Mouse (Mus musculus): ENCODE measurements around the gene Atg3. TPM values are rescaled to one million over a fixed set of nuclear protein-coding genes. Genes with fewer than 3 reads are reported as not detected.
A peak's percentile ranks its signal among the peaks of the same experiment; 100 is the strongest.

Atg3 gene
- 42.3 and 44.6 TPM in 2 replicates for polyA plus RNA-seq (2016; fragmentation: Nextera tagmentation; extraction: Ambion mirVana)

DNA sequence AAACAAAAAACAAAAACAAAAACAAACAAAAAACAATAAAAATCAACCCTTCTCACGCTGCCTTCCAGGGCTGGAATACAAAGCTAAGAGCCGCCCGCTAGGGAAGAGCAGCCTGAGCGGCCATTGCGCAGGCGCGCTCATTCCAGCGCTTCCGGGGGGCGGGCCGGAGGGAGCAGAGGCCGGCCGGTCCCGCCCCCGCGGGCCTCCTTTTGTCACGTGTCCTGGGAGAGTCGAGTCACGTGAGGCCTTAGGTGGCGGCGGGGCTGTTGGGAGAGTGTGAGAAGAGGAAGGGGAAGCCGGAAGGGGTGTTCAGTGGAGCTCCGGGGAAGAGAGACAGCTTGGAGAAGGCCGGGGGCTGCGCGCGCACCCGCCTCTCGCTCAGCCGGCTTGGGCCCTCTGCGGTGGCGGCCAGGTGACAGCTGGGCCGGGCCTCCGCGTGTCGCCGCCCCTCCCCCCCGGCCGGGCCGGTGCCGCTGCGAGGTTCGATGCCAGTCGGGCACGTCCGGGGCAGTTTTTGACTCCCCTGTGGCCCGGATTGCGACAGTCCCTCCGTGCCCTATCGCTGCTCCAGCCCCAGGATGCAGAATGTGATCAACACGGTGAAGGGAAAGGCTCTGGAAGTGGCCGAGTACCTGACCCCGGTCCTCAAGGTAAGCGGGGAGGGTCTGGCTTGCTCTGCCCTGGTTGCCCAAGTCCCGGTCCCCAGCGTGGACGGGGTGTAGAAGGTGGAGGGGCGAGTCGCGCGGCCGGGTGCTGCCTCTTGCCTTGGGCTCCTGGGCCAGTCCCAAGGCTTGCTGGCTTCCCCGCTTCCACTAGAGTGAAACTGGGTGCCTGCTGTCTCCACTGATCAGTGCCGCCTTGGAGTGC is at the start of gene Atg3, which contains the start of gene Slc35a5:
TSS of gene Atg3 (plus strand) at position 264 of the 867 bp plus-strand sequence.
TSS of gene Slc35a5 (minus strand) at position 185 of the 867 bp plus-strand sequence.
- under 1% methylated on average over 59 of the region's 64 CpGs for WGBS
- ATAC-seq (ENCODE audit: low FRiP score) = peak; percentile 99
- H3K9ac ChIP-seq = peak within 1 kb of the TSS; percentile 88
- H3K4me2 ChIP-seq (replicated peaks) = peak within 1 kb of the TSS; percentile 70
- peak within 1 kb of the TSS; percentile 84 for H3K4me3 ChIP-seq
- H3K27ac ChIP-seq = peak within 1 kb of the TSS; percentile 95
- H3K36me3 ChIP-seq = no peaks in the 10 kb centered on the region
- peaks cover 20% of the 10 kb centered on the region for H3K4me1 ChIP-seq
- no peaks in the 10 kb centered on the region for H3K9me3 ChIP-seq (replicated peaks)
- no peaks in the 10 kb centered on the region for H3K27me3 ChIP-seq

GRCm38 (mm10) chr16:45110498-45110897 is 48.1 kb upstream of the Atg3 start:
- Histone ChIP-seq H3K9ac (no peak overlapping the region), H3K9me3 (replicated peaks) (no peaks in the 10 kb centered on the region), H3K27ac (no peak overlapping the region), H3K27me3 (no peaks in the 10 kb centered on the region), H3K4me3 (no peak overlapping the region), H3K36me3 (no peaks in the 10 kb centered on the region), H3K4me1 (no peaks in the 10 kb centered on the region), H3K4me2 (replicated peaks) (no peak overlapping the region)
- no peak for ATAC-seq (ENCODE audit: low FRiP score)
- WGBS = 47% methylated on average over 4 of the region's 4 CpGs

- Histone ChIP-seq H3K9ac (no peak overlapping the region), H3K36me3 (no peaks in the 10 kb centered on the region)
- ATAC-seq (ENCODE audit: low FRiP score) = no peak
Observed at GRCm38 (mm10) chr16:45117200-45117599, 41.4 kb upstream of the Atg3 start.

GRCm38 (mm10) chr16:45118760-45119159 is 39.8 kb upstream of the Atg3 start:
- H3K4me1 ChIP-seq = no peaks in the 10 kb centered on the region
- no peak overlapping the region for H3K27ac ChIP-seq
- no peak overlapping the region for H3K4me3 ChIP-seq
- H3K9ac ChIP-seq = no peak overlapping the region
- no peak for ATAC-seq (ENCODE audit: low FRiP score)
- H3K9me3 ChIP-seq (replicated peaks) = no peaks in the 10 kb centered on the region
- H3K36me3 ChIP-seq = no peaks in the 10 kb centered on the region
- WGBS = 77% methylated on average over 3 of the region's 3 CpGs
- H3K27me3 ChIP-seq = no peaks in the 10 kb centered on the region
- H3K4me2 ChIP-seq (replicated peaks) = no peak overlapping the region

More at GRCm38 (mm10) chr16:45117200-45117599, 41.4 kb upstream of the Atg3 start:
- Histone ChIP-seq H3K27me3 (no peaks in the 10 kb centered on the region), H3K27ac (no peak overlapping the region), H3K4me1 (no peaks in the 10 kb centered on the region), H3K4me3 (no peak overlapping the region), H3K9me3 (replicated peaks) (no peaks in the 10 kb centered on the region), H3K4me2 (replicated peaks) (no peak overlapping the region)
- WGBS = 88% methylated on average over 3 of the region's 3 CpGs

GRCm38 (mm10) chr16:45120844-45121425 is 37.6 kb upstream of the Atg3 start:
- Histone ChIP-seq H3K4me3 (no peak overlapping the region), H3K27ac (no peak overlapping the region), H3K9ac (no peak overlapping the region), H3K4me2 (replicated peaks) (no peak overlapping the region), H3K4me1 (no peaks in the 10 kb centered on the region), H3K27me3 (no peaks in the 10 kb centered on the region), H3K9me3 (replicated peaks) (no peaks in the 10 kb centered on the region), H3K36me3 (no peaks in the 10 kb centered on the region)
- 74% methylated on average over 5 of the region's 5 CpGs for WGBS
- ATAC-seq (ENCODE audit: low FRiP score) = no peak

- Histone ChIP-seq H3K27me3 (no peaks in the 10 kb centered on the region), H3K4me1 (no peaks in the 10 kb centered on the region), H3K4me2 (replicated peaks) (no peak overlapping the region), H3K36me3 (no peaks in the 10 kb centered on the region), H3K9me3 (replicated peaks) (no peaks in the 10 kb centered on the region), H3K27ac (no peak overlapping the region), H3K9ac (no peak overlapping the region), H3K4me3 (no peak overlapping the region)
- 68% methylated on average over 5 of the region's 5 CpGs for WGBS
- no peak for ATAC-seq (ENCODE audit: low FRiP score)
Observed at GRCm38 (mm10) chr16:45122571-45122970, 36.0 kb upstream of the Atg3 start.

- no peaks in the 10 kb centered on the region for H3K36me3 ChIP-seq
- H3K9ac ChIP-seq = no peak overlapping the region
- no peaks in the 10 kb centered on the region for H3K4me1 ChIP-seq
- 74% methylated on average over 9 of the region's 9 CpGs for WGBS
- no peak overlapping the region for H3K27ac ChIP-seq
- no peak overlapping the region for H3K4me3 ChIP-seq
- ATAC-seq (ENCODE audit: low FRiP score) = no peak
- H3K4me2 ChIP-seq (replicated peaks) = no peak overlapping the region
- H3K9me3 ChIP-seq (replicated peaks) = no peaks in the 10 kb centered on the region
- no peaks in the 10 kb centered on the region for H3K27me3 ChIP-seq
Observed at GRCm38 (mm10) chr16:45124230-45125203, 34.1 kb upstream of the Atg3 start.

- no peaks in the 10 kb centered on the region for H3K36me3 ChIP-seq
- WGBS = 84% methylated on average over 2 of the region's 2 CpGs
- no peak overlapping the region for H3K4me2 ChIP-seq (replicated peaks)
- ATAC-seq (ENCODE audit: low FRiP score) = no peak
- H3K27ac ChIP-seq = no peak overlapping the region
- H3K4me1 ChIP-seq = no peaks in the 10 kb centered on the region
- no peaks in the 10 kb centered on the region for H3K27me3 ChIP-seq
- H3K4me3 ChIP-seq = no peak overlapping the region
- no peaks in the 10 kb centered on the region for H3K9me3 ChIP-seq (replicated peaks)
- no peak overlapping the region for H3K9ac ChIP-seq
Observed at GRCm38 (mm10) chr16:45127936-45128710, 30.5 kb upstream of the Atg3 start.

DNA sequence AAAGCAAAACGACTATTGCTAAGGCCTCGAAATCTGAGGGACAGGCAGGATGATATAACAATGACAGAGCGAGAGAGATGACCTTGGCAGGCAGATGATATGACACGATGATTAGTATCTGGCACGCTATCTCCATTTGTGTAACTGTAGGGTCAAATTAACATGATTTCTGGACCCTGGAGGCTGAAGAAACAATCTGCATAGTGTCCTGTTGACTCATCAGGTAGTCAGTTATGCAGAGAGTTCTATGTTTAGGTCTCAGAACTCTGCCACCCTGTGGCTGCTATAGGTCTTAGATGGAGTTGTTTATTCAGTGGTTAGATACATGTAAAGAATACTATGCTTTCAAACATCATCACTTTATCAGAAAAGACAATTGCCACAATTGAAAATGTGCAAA is 16.9 kb upstream of the Atg3 start:
- H3K27ac ChIP-seq = no peak overlapping the region
- ATAC-seq (ENCODE audit: low FRiP score) = no peak
- peaks cover 67% of the 10 kb centered on the region for H3K36me3 ChIP-seq
- H3K9me3 ChIP-seq (replicated peaks) = no peaks in the 10 kb centered on the region
- no peaks in the 10 kb centered on the region for H3K4me1 ChIP-seq
- no peak overlapping the region for H3K4me2 ChIP-seq (replicated peaks)
- no peak overlapping the region for H3K4me3 ChIP-seq
- no peaks in the 10 kb centered on the region for H3K27me3 ChIP-seq
- 96% methylated on average over 5 of the region's 5 CpGs for WGBS
- no peak overlapping the region for H3K9ac ChIP-seq

GRCm38 (mm10) chr16:45142565-45142964 is 16.0 kb upstream of the Atg3 start:
- H3K36me3 ChIP-seq = peaks cover 73% of the 10 kb centered on the region

DNA sequence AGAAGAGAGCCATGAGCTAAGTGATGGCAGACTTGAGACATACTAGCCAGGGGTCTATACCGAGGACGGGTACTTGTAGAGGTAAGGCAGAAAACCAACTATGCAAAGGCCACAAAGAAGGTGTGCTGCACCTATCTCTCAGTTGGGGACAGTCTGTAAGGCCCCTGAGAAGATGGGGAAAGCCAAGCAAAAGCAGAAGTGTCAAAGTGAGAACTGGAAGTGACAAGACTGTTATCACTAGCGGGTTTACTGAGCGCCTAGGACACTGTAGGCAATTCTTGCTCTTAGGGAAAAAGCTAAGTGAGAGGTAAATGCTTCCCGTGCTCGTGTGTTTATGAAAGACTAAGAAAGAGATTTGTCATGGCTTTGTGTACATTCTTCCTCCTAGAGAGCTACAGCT is 13.5 kb upstream of the Atg3 start:
- no peak overlapping the region for H3K4me3 ChIP-seq
- WGBS = 91% methylated on average over 6 of the region's 6 CpGs
- H3K4me2 ChIP-seq (replicated peaks) = no peak overlapping the region
- no peak overlapping the region for H3K9ac ChIP-seq
- no peak for ATAC-seq (ENCODE audit: low FRiP score)
- no peaks in the 10 kb centered on the region for H3K4me1 ChIP-seq
- H3K27me3 ChIP-seq = no peaks in the 10 kb centered on the region
- H3K36me3 ChIP-seq = peaks cover 73% of the 10 kb centered on the region
- H3K9me3 ChIP-seq (replicated peaks) = no peaks in the 10 kb centered on the region
- no peak overlapping the region for H3K27ac ChIP-seq

More at GRCm38 (mm10) chr16:45142565-45142964, 16.0 kb upstream of the Atg3 start:
- Histone ChIP-seq H3K27me3 (no peaks in the 10 kb centered on the region), H3K4me2 (replicated peaks) (no peak overlapping the region), H3K9me3 (replicated peaks) (no peaks in the 10 kb centered on the region), H3K9ac (no peak overlapping the region), H3K4me1 (no peaks in the 10 kb centered on the region), H3K27ac (no peak overlapping the region), H3K4me3 (no peak overlapping the region)
- WGBS = 90% methylated on average over 5 of the region's 5 CpGs
- no peak for ATAC-seq (ENCODE audit: low FRiP score)

Data from hindbrain, embryonic 12.5 days (tissue).